Mouse (Mus musculus) heart, embryonic 10.5 days (tissue): ENCODE results near the gene Slc24a2. TPM values are rescaled to one million over a fixed set of nuclear protein-coding genes. Genes with fewer than 3 reads are reported as not detected.

ENCODE experiments used
- DNase-seq: peaks from one replicate; pipeline ENCODE4 v3.0.0-alpha.2; 2017; ENCODE audit warnings: low spot score
- H3K27ac ChIP-seq: fragments of 300-500 bp; sonication (generic); 2 replicates; pipeline ENCODE4 v1.5.1; 2016; ENCODE audit warnings: mild to moderate bottlenecking
- H3K27me3 ChIP-seq: fragments of 300-500 bp; sonication (generic); 2 replicates; pipeline ENCODE4 v1.6.1; 2016; ENCODE audit warnings: mild to moderate bottlenecking; ENCODE audit not compliant: poor library complexity, insufficient read depth, severe bottlenecking
- H3K36me3 ChIP-seq: fragments of 300-500 bp; sonication (generic); 2 replicates; pipeline ENCODE4 v1.6.1; 2016; ENCODE audit warnings: mild to moderate bottlenecking, moderate library complexity
- H3K4me1 ChIP-seq: fragments of 300-500 bp; sonication (generic); 2 replicates; pipeline ENCODE4 v1.6.1; 2016; ENCODE audit warnings: mild to moderate bottlenecking
- H3K4me3 ChIP-seq: fragments of 300-500 bp; sonication (generic); 2 replicates; pipeline ENCODE4 v1.5.1; 2016; ENCODE audit warnings: mild to moderate bottlenecking, moderate library complexity
- H3K9me3 ChIP-seq: fragments of 300-500 bp; sonication (generic); 2 replicates; pipeline ENCODE4 v1.6.1; 2016; ENCODE audit warnings: mild to moderate bottlenecking, moderate library complexity
- WGBS: fragments of 180-500 bp; shearing (Covaris S2); methylation state at CpG from one replicate; pipeline ENCODE4 v1.1.7; 2016; 5-methylcytosine and 5-hydroxymethylcytosine counted together
- polyA plus RNA-seq: library from polyadenylated mRNA; unstranded; fragments of >200 nt; fragmentation: Nextera tagmentation; extraction: Ambion mirVana; gene quantifications from 2 replicates; pipeline ENCODE4 v1.2.1, GENCODE M21; 2016

Slc24a2 gene
- polyA plus RNA-seq, 1 experiment from 2014 or later, result 5.0 TPM

GRCm38 (mm10) chr4:87062771-87063253 lies 167.5 kb downstream of the Slc24a2 start:
- Histone ChIP-seq H3K36me3 (no peaks in the 10 kb centered on the region), H3K27me3 (no peaks in the 10 kb centered on the region), H3K9me3 (no peaks in the 10 kb centered on the region), H3K27ac (no peak overlapping the region), H3K4me3 (no peak overlapping the region), H3K4me1 (peaks cover 10% of the 10 kb centered on the region; the same call in 1 of the 2 replicates)
- WGBS, result 79% methylated on average over 6 of the region's 6 CpGs
- DNase-seq, result no peak

- H3K36me3 ChIP-seq, result no peaks in the 10 kb centered on the region
- H3K4me1 ChIP-seq, result peaks cover 10% of the 10 kb centered on the region; the same call in 1 of the 2 replicates
- no peak for DNase-seq
- WGBS, result 88% methylated on average over 2 of the region's 2 CpGs
- H3K27ac ChIP-seq, result no peak overlapping the region
- no peak overlapping the region for H3K4me3 ChIP-seq
- no peaks in the 10 kb centered on the region for H3K9me3 ChIP-seq
- H3K27me3 ChIP-seq, result no peaks in the 10 kb centered on the region
Observed at GRCm38 (mm10) chr4:87061696-87062095, 168.6 kb downstream of the Slc24a2 start.

- Histone ChIP-seq H3K9me3 (no peaks in the 10 kb centered on the region), H3K27me3 (no peaks in the 10 kb centered on the region), H3K4me1 (no peaks in the 10 kb centered on the region), H3K36me3 (no peaks in the 10 kb centered on the region), H3K4me3 (no peak overlapping the region), H3K27ac (no peak overlapping the region)
- no peak for DNase-seq
- WGBS, result 78% methylated on average over 3 of the region's 3 CpGs
Observed at GRCm38 (mm10) chr4:87057572-87057971, 172.7 kb downstream of the Slc24a2 start.

GRCm38 (mm10) chr4:87055768-87056167 lies 174.5 kb downstream of the Slc24a2 start:
- DNase-seq, result no peak
- H3K4me1 ChIP-seq, result no peaks in the 10 kb centered on the region
- no peaks in the 10 kb centered on the region for H3K9me3 ChIP-seq
- no peaks in the 10 kb centered on the region for H3K36me3 ChIP-seq
- no peak overlapping the region for H3K4me3 ChIP-seq
- H3K27me3 ChIP-seq, result no peaks in the 10 kb centered on the region
- no peak overlapping the region for H3K27ac ChIP-seq
- 69% methylated on average over 7 of the region's 7 CpGs for WGBS

- H3K4me1 ChIP-seq, result peaks cover 8% of the 10 kb centered on the region
- no peaks in the 10 kb centered on the region for H3K36me3 ChIP-seq
- H3K9me3 ChIP-seq, result no peaks in the 10 kb centered on the region
- H3K4me3 ChIP-seq, result no peak overlapping the region
- H3K27ac ChIP-seq, result no peak overlapping the region
- no peaks in the 10 kb centered on the region for H3K27me3 ChIP-seq
- 89% methylated on average over 5 of the region's 5 CpGs for WGBS
- DNase-seq, result no peak
Observed at GRCm38 (mm10) chr4:87052881-87053280, 177.4 kb downstream of the Slc24a2 start.

GRCm38 (mm10) chr4:87049061-87049460 lies 181.2 kb downstream of the Slc24a2 start:
- H3K4me1 ChIP-seq, result peaks cover 8% of the 10 kb centered on the region
- H3K4me3 ChIP-seq, result no peak overlapping the region
- H3K27ac ChIP-seq, result no peak overlapping the region
- H3K9me3 ChIP-seq, result no peaks in the 10 kb centered on the region
- H3K36me3 ChIP-seq, result no peaks in the 10 kb centered on the region
- WGBS, result 57% methylated on average over 3 of the region's 3 CpGs
- no peak for DNase-seq
- H3K27me3 ChIP-seq, result no peaks in the 10 kb centered on the region

- Histone ChIP-seq H3K4me3 (no peak overlapping the region), H3K27ac (no peak overlapping the region), H3K4me1 (peaks cover 8% of the 10 kb centered on the region), H3K36me3 (no peaks in the 10 kb centered on the region), H3K9me3 (no peaks in the 10 kb centered on the region), H3K27me3 (no peaks in the 10 kb centered on the region)
- WGBS, result 70% methylated on average over 2 of the region's 2 CpGs
- no peak for DNase-seq
Observed at GRCm38 (mm10) chr4:87047131-87047530, 183.1 kb downstream of the Slc24a2 start.

- Histone ChIP-seq H3K9me3 (no peaks in the 10 kb centered on the region), H3K4me3 (no peak overlapping the region), H3K27ac (no peak overlapping the region), H3K36me3 (no peaks in the 10 kb centered on the region), H3K27me3 (no peaks in the 10 kb centered on the region), H3K4me1 (no peaks in the 10 kb centered on the region)
- WGBS, result 87% methylated on average over 9 of the region's 9 CpGs
- DNase-seq, result no peak
Observed at GRCm38 (mm10) chr4:87043296-87043695, 187.0 kb downstream of the Slc24a2 start.

GRCm38 (mm10) chr4:87041412-87041997 lies 188.8 kb downstream of the Slc24a2 start:
- Histone ChIP-seq H3K27me3 (no peaks in the 10 kb centered on the region), H3K4me1 (no peaks in the 10 kb centered on the region; the same call in 1 of the 2 replicates), H3K36me3 (no peaks in the 10 kb centered on the region), H3K4me3 (no peak overlapping the region), H3K9me3 (no peaks in the 10 kb centered on the region), H3K27ac (no peak overlapping the region)
- 81% methylated on average over 7 of the region's 7 CpGs for WGBS
- no peak for DNase-seq

- no peaks in the 10 kb centered on the region for H3K36me3 ChIP-seq
- 64% methylated on average over 4 of the region's 4 CpGs for WGBS
- H3K9me3 ChIP-seq, result no peaks in the 10 kb centered on the region
- no peaks in the 10 kb centered on the region for H3K27me3 ChIP-seq
- H3K27ac ChIP-seq, result no peak overlapping the region
- no peaks in the 10 kb centered on the region; the same call in 1 of the 2 replicates for H3K4me1 ChIP-seq
- no peak overlapping the region for H3K4me3 ChIP-seq
- no peak for DNase-seq
Observed at GRCm38 (mm10) chr4:87037592-87037991, 192.7 kb downstream of the Slc24a2 start.

- Histone ChIP-seq H3K9me3 (no peaks in the 10 kb centered on the region), H3K4me3 (no peak overlapping the region), H3K27ac (no peak overlapping the region), H3K4me1 (no peaks in the 10 kb centered on the region; the same call in 1 of the 2 replicates), H3K27me3 (no peaks in the 10 kb centered on the region), H3K36me3 (no peaks in the 10 kb centered on the region)
- DNase-seq, result no peak
- 68% methylated on average over 5 of the region's 5 CpGs for WGBS
Observed at GRCm38 (mm10) chr4:87036507-87036906, 193.8 kb downstream of the Slc24a2 start.

GRCm38 (mm10) chr4:87035701-87036100 lies 194.6 kb downstream of the Slc24a2 start:
- 85% methylated on average over 10 of the region's 10 CpGs for WGBS
- Histone ChIP-seq H3K27ac (no peak overlapping the region), H3K27me3 (no peaks in the 10 kb centered on the region), H3K36me3 (no peaks in the 10 kb centered on the region), H3K4me1 (no peaks in the 10 kb centered on the region; the same call in 1 of the 2 replicates), H3K4me3 (no peak overlapping the region), H3K9me3 (no peaks in the 10 kb centered on the region)
- DNase-seq, result no peak

- H3K4me1 ChIP-seq, result no peaks in the 10 kb centered on the region; the same call in 1 of the 2 replicates
- WGBS, result 86% methylated on average over 8 of the region's 8 CpGs
- DNase-seq, result no peak
- no peak overlapping the region for H3K4me3 ChIP-seq
- no peak overlapping the region for H3K27ac ChIP-seq
- no peaks in the 10 kb centered on the region for H3K9me3 ChIP-seq
- H3K27me3 ChIP-seq, result no peaks in the 10 kb centered on the region
- peaks cover 4% of the 10 kb centered on the region; the same call in 1 of the 2 replicates for H3K36me3 ChIP-seq
Observed at GRCm38 (mm10) chr4:87032632-87033031, 197.6 kb downstream of the Slc24a2 start.

GRCm38 (mm10) chr4:87031076-87031475 lies 199.2 kb downstream of the Slc24a2 start:
- H3K36me3 ChIP-seq, result peaks cover 7% of the 10 kb centered on the region; the same call in 1 of the 2 replicates
- H3K27ac ChIP-seq, result no peak overlapping the region
- DNase-seq, result no peak
- 84% methylated on average over 2 of the region's 2 CpGs for WGBS
- H3K4me1 ChIP-seq, result no peaks in the 10 kb centered on the region
- H3K4me3 ChIP-seq, result no peak overlapping the region
- no peaks in the 10 kb centered on the region for H3K27me3 ChIP-seq
- H3K9me3 ChIP-seq, result no peaks in the 10 kb centered on the region
